Mouse (Mus musculus): Measurements from ENCODE around the gene Clec2d. TPM values are rescaled to one million over a fixed set of nuclear protein-coding genes. Genes with fewer than 3 reads are reported as not detected.

Clec2d gene
- total and polyA plus RNA-seq, 3 experiments: 0.50 to 2.8 TPM; not detected in 1

DNA sequence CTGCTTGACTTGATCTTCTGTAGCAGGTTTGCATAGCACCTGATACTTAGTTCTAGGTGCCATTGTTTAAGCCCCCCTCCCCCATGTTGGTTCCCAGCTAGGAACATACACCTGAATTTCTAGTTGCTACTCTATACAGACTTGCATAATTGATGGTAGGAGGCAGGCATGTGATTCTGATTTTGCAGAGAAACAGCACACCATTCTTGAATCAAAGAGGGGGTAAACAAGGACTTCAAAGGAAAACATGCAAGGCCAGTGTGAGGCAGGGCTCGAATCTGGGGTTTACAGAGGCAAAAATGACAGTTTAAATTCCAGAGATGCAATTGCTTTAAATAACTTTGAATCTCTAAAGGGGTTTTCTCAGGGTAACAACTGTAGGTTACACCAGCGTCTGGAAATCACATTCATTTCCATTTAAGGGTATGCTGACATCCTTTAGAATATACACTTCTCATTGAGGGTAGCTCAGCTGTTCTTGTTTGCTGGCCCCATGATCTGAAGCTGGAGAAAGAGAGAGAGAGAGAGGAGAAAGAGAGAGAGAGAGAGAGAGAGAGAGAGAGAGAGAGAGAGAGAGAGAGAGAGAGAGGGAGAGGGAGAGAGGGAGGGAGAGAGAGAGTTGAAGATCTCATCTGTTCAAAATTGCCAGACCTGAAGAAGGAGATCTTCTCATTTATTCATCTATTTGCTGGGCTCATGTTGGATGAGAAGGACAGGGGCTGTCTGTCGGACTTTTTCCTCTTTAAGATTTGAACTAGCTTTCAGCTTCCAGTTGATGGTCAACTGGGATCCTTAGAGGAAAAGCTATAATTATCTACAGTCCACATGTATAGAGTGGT is 48.7 kb downstream of the Clec2d start:
- peak overlapping the region; percentile 100 for H3K27ac ChIP-seq (ENCODE audit: control insufficient read depth, low read depth, low read length)
- H3K36me3 ChIP-seq (ENCODE audit: control insufficient read depth in 1 of 2, insufficient read depth in 2 of 2, low read length in 2 of 2): peaks cover 0 to 56% of the 10 kb centered on the region in 2 experiments; a peak in 2 of 4 replicates
- no peaks in the 10 kb centered on the region for H3K9me3 ChIP-seq (replicated peaks; ENCODE audit: insufficient read depth, low read length)
- TF ChIP-seq E2F4 (IDR thresholded peaks at IDR 0.05; ENCODE audit: borderline replicate concordance, low read depth, low read length): no peak
- 0 out of 2 replicates have a peak, but pooled peaks have one; percentile 8 for TF ChIP-seq MYC (IDR thresholded peaks at IDR 0.05; ENCODE audit: low read depth, low read length)
- TF ChIP-seq UBTF (IDR thresholded peaks at IDR 0.05; ENCODE audit: borderline replicate concordance, insufficient read depth, low read depth, low read length): no peak
- peak; percentile 49; the same call in 1 of the 2 replicates for TF ChIP-seq CHD1 (IDR thresholded peaks at IDR 0.05; ENCODE audit: low read depth, low read length)
- TF ChIP-seq NELFE (IDR thresholded peaks at IDR 0.05; ENCODE audit: low read depth, low read length): 0 out of 2 replicates have a peak, but pooled peaks have one; percentile 27
- TF ChIP-seq MEF2A (IDR thresholded peaks at IDR 0.05; ENCODE audit: extremely low read depth, insufficient replicate concordance, low read depth, low read length, poor library complexity, severe bottlenecking): no peak
- TF ChIP-seq MYB (IDR thresholded peaks at IDR 0.05; ENCODE audit: low read depth, low read length): no peak
- no peak for TF ChIP-seq ZC3H11A (IDR thresholded peaks at IDR 0.05; ENCODE audit: low read depth, low read length)
- TF ChIP-seq MAFK (IDR thresholded peaks at IDR 0.05; ENCODE audit: borderline replicate concordance, low read depth, low read length): no peak
- no peak for TF ChIP-seq USF1 (IDR thresholded peaks at IDR 0.05; ENCODE audit: low read depth, low read length)
- TF ChIP-seq TAL1 (IDR thresholded peaks at IDR 0.05; ENCODE audit: low read length): no peak
- TF ChIP-seq ETS1 (IDR thresholded peaks at IDR 0.05; ENCODE audit: low read depth, low read length): no peak
- TF ChIP-seq ZNF384 (IDR thresholded peaks at IDR 0.05; ENCODE audit: low read depth, low read length): no peak
- no peak for TF ChIP-seq SIN3A (IDR thresholded peaks at IDR 0.05; ENCODE audit: low read length)
- TF ChIP-seq POLR2AphosphoS2 (IDR thresholded peaks at IDR 0.05; ENCODE audit: low read length): no peak
- no peak for TF ChIP-seq HCFC1 (IDR thresholded peaks at IDR 0.05; ENCODE audit: low read depth, low read length)
- no peak for TF ChIP-seq SMC3 (IDR thresholded peaks at IDR 0.05; ENCODE audit: low read depth, low read length)
- no peak for TF ChIP-seq CTCF (IDR thresholded peaks at IDR 0.05 in 2 of 3, conservative IDR thresholded peaks at IDR 0.05 in 1 of 3; ENCODE audit: control insufficient read depth in 1 of 3, insufficient read depth in 1 of 3, low read depth in 2 of 3, low read length in 3 of 3, poor library complexity in 1 of 3, severe bottlenecking in 1 of 3)
- no peak for TF ChIP-seq USF2 (IDR thresholded peaks at IDR 0.05; ENCODE audit: borderline replicate concordance in 1 of 2, insufficient read depth in 1 of 2, low read depth in 1 of 2, low read length in 2 of 2)
- peak; percentile 84 for TF ChIP-seq JUND (IDR thresholded peaks at IDR 0.05; ENCODE audit: low read depth, low read length)
- TF ChIP-seq KAT2A (conservative IDR thresholded peaks at IDR 0.05; ENCODE audit: low read depth, low read length): no peak
- TF ChIP-seq TCF12 (IDR thresholded peaks at IDR 0.05; ENCODE audit: low read depth, low read length): no peak
- TF ChIP-seq RCOR1 (IDR thresholded peaks at IDR 0.05; ENCODE audit: low read depth, low read length): no peak
- no peak for TF ChIP-seq TBP (IDR thresholded peaks at IDR 0.05; ENCODE audit: low read depth, low read length)
- no peak for TF ChIP-seq MXI1 (IDR thresholded peaks at IDR 0.05; ENCODE audit: low read depth, low read length)
- TF ChIP-seq ZKSCAN1 (IDR thresholded peaks at IDR 0.05; ENCODE audit: low read depth, low read length): no peak
- peak overlapping the region; percentile 55 for H3K9ac ChIP-seq (ENCODE audit: control insufficient read depth, low read depth, low read length, poor library complexity, severe bottlenecking)
- no peaks in the 10 kb centered on the region for H3K79me2 ChIP-seq (ENCODE audit: control insufficient read depth, insufficient read depth, low read length, poor library complexity)
- peaks cover 36 to 41% of the 10 kb centered on the region in 2 experiments for H3K4me1 ChIP-seq (ENCODE audit: control insufficient read depth in 1 of 2, insufficient read depth in 2 of 2, low read length in 2 of 2)
- no peaks in the 10 kb centered on the region for H3K27me3 ChIP-seq (ENCODE audit: control insufficient read depth in 1 of 2, insufficient read depth in 2 of 2, low read length in 2 of 2)
- H3K4me3 ChIP-seq (ENCODE audit: control insufficient read depth in 1 of 2, insufficient read depth in 1 of 2, low read depth in 2 of 2, low read length in 2 of 2): peak overlapping the region in 1 of 2 experiments; percentile 2; a peak in 1 of 4 replicates
- peak; percentile 49 for DNase-seq (ENCODE audit: low read depth, low spot score)
